Mouse (Mus musculus): ENCODE data around the gene Lmo7.
A peak's percentile ranks its signal among the peaks of the same experiment; 100 is the strongest.

The Lmo7 gene

DNA sequence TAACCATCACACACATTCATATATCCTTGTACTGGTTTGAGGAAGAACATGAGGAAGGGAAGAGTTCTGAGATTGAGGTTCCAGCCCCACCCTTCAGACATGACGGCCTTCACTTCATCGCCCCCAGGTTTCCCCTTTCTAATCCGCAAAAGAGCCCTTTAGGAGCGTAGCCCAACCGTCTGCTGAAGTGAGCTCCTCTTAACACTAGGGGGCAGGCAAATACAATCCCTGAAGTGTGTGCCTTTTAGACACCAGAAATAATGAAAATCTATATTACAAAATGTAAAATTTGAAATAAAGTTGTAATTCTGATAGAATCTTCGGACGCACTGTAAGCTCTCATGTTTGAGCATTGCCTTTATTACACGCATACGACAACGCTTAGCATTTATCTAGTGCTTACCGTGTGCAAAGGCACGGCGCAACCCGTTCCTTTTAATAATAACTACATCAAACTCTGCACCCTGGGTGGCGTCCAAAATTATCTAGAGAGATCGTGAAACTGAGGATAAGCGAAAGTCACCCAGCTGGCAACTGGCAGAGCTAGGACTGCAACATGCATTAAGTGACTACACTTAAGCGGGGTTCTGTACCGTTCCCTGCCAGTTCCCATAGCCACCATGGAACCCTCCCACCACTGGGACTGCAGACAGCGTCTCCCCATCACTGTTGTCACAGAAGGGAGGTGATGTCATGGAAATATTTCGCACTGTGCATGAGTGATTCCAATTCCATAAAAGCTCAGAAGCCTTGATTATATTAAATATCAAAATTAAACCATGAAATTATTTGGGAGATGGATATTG is 217.2 kb downstream of the Lmo7 start:
- peak; percentile 41 for DNase-seq (ENCODE audit: low read depth, low spot score)

GRCm38 (mm10) chr14:101949114-101949513 is 219.4 kb downstream of the Lmo7 start:
- peak; percentile 66 for DNase-seq (ENCODE audit: low read depth, low spot score)

- DNase-seq (ENCODE audit: low read depth, low spot score): no peak
Observed at GRCm38 (mm10) chr14:101951107-101951506, 221.3 kb downstream of the Lmo7 start.

- no peak for DNase-seq (ENCODE audit: low read depth, low spot score)
Observed at GRCm38 (mm10) chr14:101953793-101954468, 224.2 kb downstream of the Lmo7 start.

- DNase-seq (ENCODE audit: low read depth, low spot score): no peak
Observed at GRCm38 (mm10) chr14:101964381-101964780, 234.6 kb downstream of the Lmo7 start.

DNA sequence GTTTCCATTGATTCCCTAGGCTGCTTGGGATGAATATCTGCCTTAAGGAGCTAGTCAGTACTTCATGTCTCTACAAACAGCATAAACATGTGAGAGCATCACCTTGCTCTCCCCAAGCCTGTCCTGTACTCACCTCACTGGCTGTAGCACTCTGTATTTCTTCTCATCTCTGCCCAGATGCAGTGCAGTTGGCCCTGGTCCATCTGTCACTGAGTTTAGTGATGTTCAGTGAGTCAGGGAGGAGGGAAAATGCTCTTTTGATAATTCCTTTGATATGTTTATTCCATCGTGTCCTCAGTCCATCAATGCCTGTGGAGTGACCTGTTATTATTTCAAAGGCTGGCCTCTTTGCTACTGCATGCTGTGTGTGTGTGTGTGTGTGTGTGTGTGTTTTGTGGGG is 235.2 kb downstream of the Lmo7 start:
- DNase-seq (ENCODE audit: low read depth, low spot score): no peak

DNA sequence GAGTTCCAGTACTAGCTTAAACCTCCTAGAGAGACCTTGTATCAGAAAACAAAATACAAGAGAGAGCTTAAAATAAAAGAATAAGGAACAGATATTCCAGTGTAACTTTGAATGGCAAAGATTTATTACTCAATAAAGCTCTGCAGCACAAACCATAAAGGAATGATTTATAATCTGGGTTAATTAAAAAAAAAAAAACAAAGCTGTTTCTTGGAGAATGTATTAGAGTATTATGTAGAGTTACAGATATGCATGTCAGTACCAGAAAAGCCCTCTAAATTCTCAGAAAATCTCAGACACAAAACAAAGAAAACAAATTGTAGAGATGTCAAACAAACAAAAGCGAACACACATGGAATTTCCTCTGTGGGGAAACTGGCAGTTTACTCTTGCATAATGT is 243.0 kb downstream of the Lmo7 start:
- no peak for DNase-seq (ENCODE audit: low read depth, low spot score)

DNA sequence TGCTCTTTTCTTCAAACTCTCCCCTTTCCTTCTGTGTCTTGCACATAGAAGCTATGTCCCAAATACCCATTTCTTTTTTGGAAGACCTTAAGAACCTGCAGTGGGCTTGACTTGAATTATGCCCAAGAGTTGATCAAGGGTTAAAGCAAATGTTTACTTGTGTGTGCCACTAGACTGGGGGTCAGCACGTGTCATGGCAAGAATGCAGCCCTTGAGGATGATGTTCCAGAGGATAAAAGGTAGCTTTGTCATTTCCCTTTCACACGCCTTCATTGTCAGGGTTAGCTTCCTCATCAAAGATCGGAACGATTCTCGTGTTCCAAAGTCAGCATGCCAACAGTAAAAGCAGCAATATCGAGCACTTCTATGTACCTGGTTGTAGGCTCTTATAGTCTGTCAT is 243.4 kb downstream of the Lmo7 start:
- no peak for DNase-seq (ENCODE audit: low read depth, low spot score)

GRCm38 (mm10) chr14:101976021-101976685 is 246.4 kb downstream of the Lmo7 start:
- DNase-seq (ENCODE audit: low read depth, low spot score): no peak
